Mouse (Mus musculus): Measurements from ENCODE around the gene Acox2. TPM values are rescaled to one million over a fixed set of nuclear protein-coding genes. Genes with fewer than 3 reads are reported as not detected.

The Acox2 gene
- polyA plus RNA-seq, 1 experiment from 2014 or later = not detected

Other genes with a start within 250 kb of the Acox2 start
- 50.1 and 59.7 TPM in 2 replicates for gene Rpp14, start 179.0 kb downstream of the Acox2 start, polyA plus RNA-seq (2015; fragmentation: Nextera tagmentation; extraction: Ambion mirVana)
- gene Pxk, start 161.1 kb downstream of the Acox2 start, polyA plus RNA-seq (2015; fragmentation: Nextera tagmentation; extraction: Ambion mirVana) = 48.8 and 51.8 TPM in 2 replicates
- 235 and 239 TPM in 2 replicates for gene Pdhb, start 86.3 kb downstream of the Acox2 start, polyA plus RNA-seq (2015; fragmentation: Nextera tagmentation; extraction: Ambion mirVana)
- 15.7 and 25.1 TPM in 2 replicates for gene Kctd6, start 45.2 kb downstream of the Acox2 start, polyA plus RNA-seq (2015; fragmentation: Nextera tagmentation; extraction: Ambion mirVana)
- 0.24 and 0.34 TPM in 2 replicates for gene Fam107a, start 58.7 kb upstream of the Acox2 start, polyA plus RNA-seq (2015; fragmentation: Nextera tagmentation; extraction: Ambion mirVana)
- gene Oit1, start 119.4 kb upstream of the Acox2 start, polyA plus RNA-seq (2015; fragmentation: Nextera tagmentation; extraction: Ambion mirVana) = not detected in 2 replicates

Data from forebrain, embryonic 15.5 days (tissue).